In genomic region chr4:124451131-124451530, GRCm38 (mm10) we compare ENCODE assay signal across 7 mouse cellular contexts.
DNase-seq lines count a peak whose midpoint lies in the region.

No protein-coding gene starts in this region.

- peak; percentile 35 for DNase-seq in kidney, postnatal 10 days
- no peak for DNase-seq in kidney, adult 18-20 months
- peak; percentile 63 for DNase-seq in brain, adult 2 months (ENCODE audit: low read depth, low spot score)
- peak; percentile 26 to 59 for DNase-seq in cerebellum, postnatal 10 days
- no peak for DNase-seq in limb, embryonic 10.5 days (ENCODE audit: low spot score)
- no peak for DNase-seq in adrenal gland, postnatal 25 days
- no peak for DNase-seq in ovary, adult 18-20 months (ENCODE audit: low spot score)

- peaks cover 26% of the 10 kb centered on the region for H3K4me1 ChIP-seq in limb, embryonic 10.5 days

- H3K27ac ChIP-seq in limb, embryonic 10.5 days, result 0 out of 2 replicates have a peak overlapping the region, but pooled peaks have one; percentile 58

- 48% methylated on average over 3 of the region's 3 CpGs for WGBS in limb, embryonic 10.5 days

- H3K36me3 ChIP-seq in limb, embryonic 10.5 days, result no peaks in the 10 kb centered on the region

- no peak overlapping the region for H3K4me3 ChIP-seq in limb, embryonic 10.5 days

- peaks cover 66% of the 10 kb centered on the region for H3K27me3 ChIP-seq in limb, embryonic 10.5 days (ENCODE audit: low read depth, poor library complexity, severe bottlenecking)

- no peaks in the 10 kb centered on the region for H3K9me3 ChIP-seq in limb, embryonic 10.5 days (replicated peaks)

Comparison
In these comparisons a context has a peak if more than half of its experiments do, and no peak if none do; other contexts are left out.
1. DNase-seq: peak in kidney, postnatal 10 days (single experiment), brain, adult 2 months (single experiment) and cerebellum, postnatal 10 days (2 of 2); none in kidney, adult 18-20 months (single experiment), limb, embryonic 10.5 days (single experiment), adrenal gland, postnatal 25 days (single experiment) and ovary, adult 18-20 months (single experiment).